Mouse (Mus musculus) liver, embryonic 11.5 days (tissue): ENCODE measurements around the gene Tbx10. TPM values are rescaled to one million over a fixed set of nuclear protein-coding genes. Genes with fewer than 3 reads are reported as not detected.
A peak's percentile ranks its signal among the peaks of the same experiment; 100 is the strongest.

Experiments
- ATAC-seq: fragments of 200-750 bp; cut with Nextera tagmentation; replicated peaks from 2 replicates; pipeline ENCODE4 v1.8.0; 2017; ENCODE audit warnings: moderate number of reproducible peaks, mild to moderate bottlenecking, moderate TSS enrichment, moderate library complexity; ENCODE audit not compliant: low FRiP score
- DNase-seq: peaks from one replicate; pipeline ENCODE4 v3.0.0-alpha.2; 2017; ENCODE audit warnings: low spot score
- H3K27ac ChIP-seq: fragments of 300-500 bp; sonication (generic); 2 replicates; pipeline ENCODE4 v1.5.1; 2014; ENCODE audit warnings: mild to moderate bottlenecking, low read depth, low read length, control low read depth
- H3K27me3 ChIP-seq: fragments of 300-500 bp; sonication (generic); replicated peaks from 2 replicates; pipeline ENCODE4 v1.6.1; 2014; ENCODE audit warnings: low read length, mixed read lengths; ENCODE audit not compliant: control insufficient read depth, insufficient read depth
- H3K36me3 ChIP-seq: fragments of 300-500 bp; sonication (generic); 2 replicates; pipeline ENCODE4 v1.6.1; 2014; ENCODE audit warnings: mild to moderate bottlenecking, low read length, moderate library complexity, mixed read lengths; ENCODE audit not compliant: control insufficient read depth, insufficient read depth
- H3K4me1 ChIP-seq: fragments of 300-500 bp; sonication (generic); replicated peaks from 2 replicates; pipeline ENCODE4 v1.6.1; 2014; ENCODE audit warnings: low read length, mixed read lengths; ENCODE audit not compliant: control insufficient read depth, insufficient read depth
- H3K4me2 ChIP-seq: fragments of 300-500 bp; sonication (generic); 2 replicates; pipeline ENCODE4 v1.6.1; 2014; ENCODE audit warnings: mild to moderate bottlenecking, control low read depth, moderate library complexity
- H3K4me3 ChIP-seq: fragments of 300-500 bp; sonication (generic); 2 replicates; pipeline ENCODE4 v1.5.1; 2014; ENCODE audit warnings: low read depth, low read length, control low read depth
- H3K9ac ChIP-seq: fragments of 300-500 bp; sonication (generic); 2 replicates; pipeline ENCODE4 v1.6.1; 2014; ENCODE audit warnings: low read depth, low read length, control low read depth
- H3K9me3 ChIP-seq: fragments of 300-500 bp; sonication (generic); 2 replicates; pipeline ENCODE4 v1.6.1; 2016; ENCODE audit warnings: low read length, inconsistent platforms, mixed read lengths; ENCODE audit not compliant: control insufficient read depth
- WGBS: fragments of 180-500 bp; shearing (Covaris S2); extraction: QIAGEN DNeasy Blood & Tissue Kit; methylation state at CpG from one replicate; pipeline ENCODE4 v1.1.7; 2014; 5-methylcytosine and 5-hydroxymethylcytosine counted together
- polyA plus RNA-seq: library from polyadenylated mRNA; unstranded; fragments of >200 nt; fragmentation: Nextera tagmentation; extraction: Ambion mirVana; gene quantifications from 2 replicates; pipeline ENCODE4 v1.2.1, GENCODE M21; 2014

Tbx10 gene
- polyA plus RNA-seq, 1 experiment from 2014 or later = 1.8 TPM

GRCm38 (mm10) chr19:3985261-3985681, 7.3 kb upstream of the Tbx10 start:
- Histone ChIP-seq H3K4me1 (peaks cover 23% of the 10 kb centered on the region), H3K27ac (peak overlapping the region; percentile 61; the same call in 1 of the 2 replicates), H3K9ac (no peak overlapping the region), H3K4me2 (no peak overlapping the region), H3K4me3 (no peak overlapping the region), H3K27me3 (no peaks in the 10 kb centered on the region), H3K9me3 (no peaks in the 10 kb centered on the region), H3K36me3 (no peaks in the 10 kb centered on the region)
- 26% methylated on average over 8 of the region's 8 CpGs for WGBS
- ATAC-seq (0 out of 2 replicates have a peak, but pooled peaks have one; percentile 21), DNase-seq (no peak)

- Histone ChIP-seq H3K36me3 (no peaks in the 10 kb centered on the region), H3K9me3 (no peaks in the 10 kb centered on the region), H3K9ac (peak within 1 kb of the TSS; percentile 35; the same call in 1 of the 2 replicates), H3K27ac (peak within 1 kb of the TSS; percentile 61; the same call in 1 of the 2 replicates), H3K4me2 (peak within 1 kb of the TSS; percentile 48), H3K4me3 (0 out of 2 replicates have a peak within 1 kb of the TSS, but pooled peaks have one; percentile 14), H3K4me1 (peaks cover 23% of the 10 kb centered on the region), H3K27me3 (no peaks in the 10 kb centered on the region)
- ATAC-seq (peak; percentile 66), DNase-seq (peak; percentile 75)
- 11% methylated on average over 8 of the region's 8 CpGs for WGBS
These were observed 6.2 kb upstream of the Tbx10 start, which contains the start of gene Acy3 for GRCm38 (mm10) chr19:3986334-3986733. Gene Acy3 (plus strand): TSS chr19:3986570.

- ATAC-seq = no peak
- H3K4me1 ChIP-seq = peaks cover 23% of the 10 kb centered on the region
- H3K27me3 ChIP-seq = no peaks in the 10 kb centered on the region
- H3K27ac ChIP-seq = no peak overlapping the region
- no peak overlapping the region for H3K4me2 ChIP-seq
- no peak overlapping the region for H3K4me3 ChIP-seq
- WGBS = 85% methylated on average over 13 of the region's 14 CpGs
- H3K9ac ChIP-seq = no peak overlapping the region
- H3K9me3 ChIP-seq = no peaks in the 10 kb centered on the region
- no peak for DNase-seq
- no peaks in the 10 kb centered on the region for H3K36me3 ChIP-seq
These were observed 4.5 kb upstream of the Tbx10 start for GRCm38 (mm10) chr19:3988066-3988465.

- no peaks in the 10 kb centered on the region for H3K36me3 ChIP-seq
- no peaks in the 10 kb centered on the region for H3K27me3 ChIP-seq
- H3K9me3 ChIP-seq = no peaks in the 10 kb centered on the region
- H3K9ac ChIP-seq = no peak overlapping the region
- WGBS = 87% methylated on average over 4 of the region's 4 CpGs
- no peak overlapping the region for H3K27ac ChIP-seq
- ATAC-seq (no peak), DNase-seq (no peak)
- H3K4me2 ChIP-seq = no peak overlapping the region
- H3K4me1 ChIP-seq = peaks cover 23% of the 10 kb centered on the region
- no peak overlapping the region for H3K4me3 ChIP-seq
These were observed 3.8 kb upstream of the Tbx10 start for GRCm38 (mm10) chr19:3988750-3989149.

GRCm38 (mm10) chr19:3990804-3991203, 1.7 kb upstream of the Tbx10 start:
- Histone ChIP-seq H3K4me1 (peaks cover 15% of the 10 kb centered on the region), H3K4me2 (no peak overlapping the region), H3K27ac (no peak overlapping the region), H3K9ac (no peak overlapping the region), H3K4me3 (no peak overlapping the region), H3K9me3 (no peaks in the 10 kb centered on the region), H3K36me3 (no peaks in the 10 kb centered on the region), H3K27me3 (no peaks in the 10 kb centered on the region)
- 57% methylated on average over 6 of the region's 6 CpGs for WGBS
- ATAC-seq = no peak
- no peak for DNase-seq

GRCm38 (mm10) chr19:3991562-3991961, 990 bp upstream of the Tbx10 start:
- Histone ChIP-seq H3K4me3 (no peak overlapping the region), H3K9me3 (no peaks in the 10 kb centered on the region), H3K27me3 (no peaks in the 10 kb centered on the region), H3K9ac (no peak overlapping the region), H3K36me3 (no peaks in the 10 kb centered on the region), H3K4me2 (no peak overlapping the region), H3K27ac (no peak overlapping the region), H3K4me1 (peaks cover 10% of the 10 kb centered on the region)
- ATAC-seq = no peak
- WGBS = 89% methylated on average over 3 of the region's 3 CpGs
- no peak for DNase-seq

- 82% methylated on average over 3 of the region's 3 CpGs for WGBS
- ATAC-seq (no peak), DNase-seq (no peak)
- Histone ChIP-seq H3K4me3 (no peak overlapping the region), H3K36me3 (no peaks in the 10 kb centered on the region), H3K27ac (no peak overlapping the region), H3K9me3 (no peaks in the 10 kb centered on the region), H3K27me3 (no peaks in the 10 kb centered on the region), H3K4me2 (no peak overlapping the region), H3K4me1 (peaks cover 6% of the 10 kb centered on the region; the same call in 1 of the 2 replicates), H3K9ac (no peak overlapping the region)
These were observed 586 bp upstream of the Tbx10 start for GRCm38 (mm10) chr19:3991966-3992365.

- 61% methylated on average over 6 of the region's 6 CpGs for WGBS
- H3K36me3 ChIP-seq = no peaks in the 10 kb centered on the region
- H3K27ac ChIP-seq = 0 out of 2 replicates have a peak overlapping the region, but pooled peaks have one; percentile 6
- H3K27me3 ChIP-seq = no peaks in the 10 kb centered on the region
- ATAC-seq (no peak), DNase-seq (no peak)
- H3K9me3 ChIP-seq = no peaks in the 10 kb centered on the region
- no peak overlapping the region for H3K4me2 ChIP-seq
- H3K4me1 ChIP-seq = peaks cover 12% of the 10 kb centered on the region
- H3K9ac ChIP-seq = no peak overlapping the region
- no peak overlapping the region for H3K4me3 ChIP-seq
These were observed 2.4 kb downstream of the Tbx10 start for GRCm38 (mm10) chr19:3994932-3995331.

GRCm38 (mm10) chr19:3995505-3995904, 3.0 kb downstream of the Tbx10 start:
- no peak for ATAC-seq
- 86% methylated on average over 3 of the region's 3 CpGs for WGBS
- H3K27ac ChIP-seq = no peak overlapping the region

More at GRCm38 (mm10) chr19:3995505-3995904, 3.0 kb downstream of the Tbx10 start:
- H3K9me3 ChIP-seq = no peaks in the 10 kb centered on the region
- no peaks in the 10 kb centered on the region for H3K27me3 ChIP-seq
- no peaks in the 10 kb centered on the region for H3K36me3 ChIP-seq
- H3K4me1 ChIP-seq = peaks cover 12% of the 10 kb centered on the region
- DNase-seq = no peak
- H3K4me2 ChIP-seq = no peak overlapping the region
- no peak overlapping the region for H3K9ac ChIP-seq
- no peak overlapping the region for H3K4me3 ChIP-seq
